Mouse (Mus musculus): ENCODE measurements around the gene Jmjd1c.

The Jmjd1c gene

DNA sequence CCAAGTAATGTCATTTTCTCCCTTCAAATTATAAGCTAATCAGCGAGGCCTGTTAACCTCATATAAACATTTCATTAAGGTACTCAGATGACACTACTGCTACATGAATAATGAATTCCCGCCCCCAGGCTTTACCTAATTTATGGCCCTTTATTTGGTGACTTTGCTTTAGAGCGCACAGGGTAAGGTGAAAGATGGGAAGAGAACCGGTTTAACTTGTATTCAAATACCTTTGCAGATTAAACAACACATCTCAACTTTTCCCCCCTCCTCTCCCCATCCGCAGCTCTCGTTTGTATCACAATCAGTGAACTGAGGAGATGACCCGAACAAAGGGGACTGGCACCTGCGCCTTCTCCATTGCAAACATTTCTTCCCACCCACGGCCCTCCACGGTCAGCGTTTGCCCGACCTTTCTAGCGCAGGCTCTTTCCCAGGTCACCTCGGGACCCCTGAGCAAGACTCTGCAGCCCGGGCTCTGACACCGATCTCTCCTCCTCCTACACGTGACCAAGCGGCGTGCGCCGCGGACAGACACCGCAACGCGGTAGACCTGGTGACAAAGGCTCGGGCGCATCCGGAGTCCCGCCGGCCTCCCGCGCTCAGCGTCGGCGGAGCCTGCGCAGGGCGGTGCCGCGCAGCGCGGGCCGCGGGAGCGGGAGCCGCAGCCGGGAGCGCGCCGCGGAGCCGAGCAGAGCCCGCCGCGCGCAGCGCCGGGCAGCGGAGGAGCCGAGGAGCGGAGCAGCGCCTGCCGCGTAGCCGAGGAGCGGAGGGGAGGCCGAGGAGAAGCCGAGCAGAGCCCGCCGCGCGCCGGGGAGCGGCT lies at the start of gene Jmjd1c:
Gene Jmjd1c, plus strand, starts transcription at position 328 of the 823 bp plus-strand sequence.
- peak; percentile 82 for DNase-seq (ENCODE audit: low spot score)

DNA sequence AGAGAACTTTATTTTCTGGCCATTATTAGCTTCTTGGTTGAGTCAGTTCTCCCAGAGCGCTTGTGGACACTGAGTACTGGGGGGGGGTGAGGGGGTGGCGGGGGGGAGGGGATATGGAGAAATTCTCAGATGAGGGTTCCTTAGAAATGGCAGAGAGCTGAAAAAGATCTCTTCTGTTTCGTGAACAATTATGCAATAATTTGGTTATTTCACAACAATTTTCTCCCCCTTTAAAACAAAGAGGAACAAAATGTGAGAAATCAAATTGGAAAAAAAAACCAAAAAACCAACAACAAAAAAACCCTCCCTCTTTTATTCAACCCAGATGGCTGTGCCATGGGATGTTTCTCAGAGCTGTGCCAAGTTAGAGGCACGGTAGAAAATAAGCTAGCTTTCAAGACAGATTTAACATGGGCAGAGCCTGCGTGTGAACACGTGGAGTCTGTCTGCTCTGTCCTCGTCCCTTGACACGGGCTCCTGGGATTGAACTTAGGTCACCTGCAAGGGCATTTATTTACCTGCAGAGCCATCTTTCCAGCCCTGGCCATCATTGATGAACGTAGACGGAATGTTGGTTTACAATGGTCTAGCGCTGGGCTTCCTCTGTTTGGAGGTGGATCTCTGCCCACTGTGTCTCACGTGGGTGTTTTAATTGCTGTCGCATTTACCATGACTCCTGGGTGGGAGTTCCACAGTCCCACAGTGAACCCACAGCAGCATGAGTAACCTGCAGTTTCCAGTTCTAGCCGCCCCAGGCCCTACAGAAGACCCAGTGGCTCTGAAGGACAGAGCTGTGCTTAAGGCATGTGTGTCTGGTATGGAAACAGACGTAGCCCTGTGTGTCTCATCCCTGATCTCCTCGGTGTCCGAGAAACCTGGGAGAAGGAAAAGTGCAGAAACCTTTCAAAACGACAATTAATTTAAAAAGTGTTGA lies 47.9 kb upstream of the Jmjd1c start:
- DNase-seq (ENCODE audit: low spot score) = no peak

DNA sequence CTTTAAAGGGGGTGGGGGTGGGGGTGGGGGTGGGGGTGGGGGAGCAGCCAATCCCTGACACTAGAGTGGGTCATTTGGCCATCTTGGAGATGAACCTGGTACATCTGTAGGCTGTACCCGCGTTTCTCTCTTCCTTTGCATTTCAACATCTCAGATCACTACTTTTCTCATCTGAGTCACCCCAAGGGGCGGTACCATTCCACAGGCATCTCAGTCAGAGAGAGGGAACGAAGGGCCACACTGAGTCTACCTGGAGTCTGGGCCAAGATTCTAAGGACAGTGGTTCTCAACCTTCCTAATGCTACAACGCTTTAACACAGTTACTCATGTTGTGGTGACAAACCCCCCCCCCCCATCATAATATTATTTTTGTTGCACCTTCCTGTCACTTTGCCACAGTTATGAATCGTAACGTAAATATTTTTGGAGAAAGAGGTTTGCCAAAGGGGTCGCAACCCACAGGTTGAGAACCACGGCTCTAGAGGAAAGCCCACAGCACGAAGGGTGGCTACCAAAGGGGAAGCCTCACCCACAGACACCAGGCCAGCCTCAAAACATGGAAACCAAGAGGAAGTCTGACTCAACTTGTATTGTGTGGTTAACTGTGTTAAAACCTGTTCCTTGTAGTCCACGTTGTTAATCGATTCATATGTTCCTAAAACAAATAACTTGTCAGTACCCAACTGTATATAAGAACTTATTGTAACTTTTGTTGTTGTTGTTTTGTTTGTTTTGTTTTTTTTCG lies 46.9 kb upstream of the Jmjd1c start:
- no peak for DNase-seq (ENCODE audit: low spot score)

DNA sequence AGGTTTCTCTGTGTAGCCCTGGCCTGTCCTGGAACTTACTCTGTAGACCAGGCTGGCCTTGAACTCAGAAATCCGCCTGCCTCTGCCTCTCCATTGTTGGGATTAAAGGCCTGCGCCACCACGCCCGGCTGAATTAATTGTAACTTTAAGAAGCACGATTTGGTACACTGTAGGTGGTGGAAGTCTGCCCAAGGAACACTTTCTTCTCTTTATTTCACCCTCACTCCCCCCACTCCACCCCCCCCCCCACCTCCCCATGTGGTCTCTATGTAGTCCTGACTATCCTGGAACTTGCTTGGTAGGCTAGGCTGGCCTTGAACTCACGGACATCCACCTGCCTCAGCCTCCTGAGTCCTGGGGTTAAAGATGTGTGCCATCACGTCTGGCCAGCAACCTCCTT lies 46.3 kb upstream of the Jmjd1c start:
- DNase-seq (ENCODE audit: low spot score) = no peak

DNA sequence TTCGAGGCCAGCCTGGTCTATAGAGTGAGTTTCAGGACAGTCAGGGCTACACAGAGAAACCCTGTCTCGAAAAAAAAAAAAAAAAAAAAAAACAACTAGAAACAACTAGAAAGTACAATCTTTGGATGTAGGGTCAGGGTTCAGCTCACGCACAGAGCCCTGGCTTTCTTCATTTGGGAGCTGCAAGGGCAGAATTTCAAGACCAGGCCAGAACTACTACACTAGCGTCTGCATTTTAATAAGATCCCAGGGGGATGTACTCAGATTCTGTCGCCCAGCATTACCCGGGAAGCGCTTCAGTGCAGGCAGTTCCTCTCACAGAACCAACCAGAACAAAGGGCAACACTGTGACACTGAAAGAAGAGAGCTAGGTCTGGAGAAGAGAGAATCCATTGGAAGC lies 45.2 kb upstream of the Jmjd1c start:
- DNase-seq (ENCODE audit: low spot score) = no peak

DNA sequence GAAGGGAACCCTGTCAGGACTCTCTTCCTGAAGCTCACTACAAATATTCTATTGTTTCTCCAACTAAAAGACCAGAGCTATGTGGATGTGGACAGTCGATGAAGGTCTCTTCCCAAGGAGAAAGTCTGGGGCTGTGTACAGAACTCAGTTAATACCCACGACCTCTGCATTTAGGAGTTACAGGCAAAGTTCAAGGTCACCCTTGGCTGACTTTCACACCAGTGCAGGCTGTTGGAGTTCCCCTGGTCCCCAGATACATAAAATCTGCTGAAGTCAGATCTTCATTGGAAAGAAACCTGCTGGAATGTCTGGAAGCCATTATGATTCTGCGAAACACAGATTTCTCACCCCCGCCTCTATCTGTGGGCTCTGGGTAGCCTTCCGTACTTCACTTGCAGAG lies 44.5 kb upstream of the Jmjd1c start:
- DNase-seq (ENCODE audit: low spot score) = no peak

DNA sequence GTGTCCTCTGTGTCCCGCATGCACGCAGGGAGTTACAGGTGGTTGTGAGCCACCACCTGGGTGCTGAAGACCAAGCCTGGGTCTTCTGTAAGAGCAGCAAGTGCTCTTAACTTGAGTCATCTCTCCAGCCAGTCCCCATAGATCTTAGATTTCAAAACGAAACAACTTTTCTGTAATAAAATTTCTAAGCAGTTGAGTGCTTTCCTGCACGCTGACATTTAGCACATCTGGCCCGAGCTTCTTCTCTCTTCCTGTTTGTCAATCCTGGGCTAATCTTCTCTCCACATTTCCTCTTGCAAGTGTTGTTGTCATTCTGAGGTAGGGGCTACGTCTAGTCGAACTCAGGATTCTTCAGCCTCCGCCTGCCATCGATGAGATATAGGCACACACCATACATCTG lies 43.5 kb upstream of the Jmjd1c start:
- no peak for DNase-seq (ENCODE audit: low spot score)

DNA sequence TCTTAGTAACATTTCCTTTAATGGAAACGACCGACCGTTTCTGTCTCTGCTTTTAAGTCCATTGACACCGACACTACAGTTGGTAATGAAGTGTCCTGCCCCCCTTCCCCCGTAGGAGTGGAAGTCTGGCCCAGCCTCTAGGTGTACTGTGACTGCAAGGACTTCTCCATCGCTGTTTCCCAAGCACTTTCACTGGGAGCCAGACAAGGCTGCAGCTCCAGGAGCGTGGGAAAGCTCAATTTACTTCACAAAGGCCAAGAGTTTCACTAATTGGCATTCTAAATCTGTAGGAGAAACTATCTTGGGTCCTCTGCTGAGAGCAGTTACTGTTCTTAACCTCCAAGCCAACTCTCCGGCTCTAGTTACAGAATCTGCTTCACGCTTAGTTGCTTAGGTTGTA lies 42.5 kb upstream of the Jmjd1c start:
- no peak for DNase-seq (ENCODE audit: low spot score)

DNA sequence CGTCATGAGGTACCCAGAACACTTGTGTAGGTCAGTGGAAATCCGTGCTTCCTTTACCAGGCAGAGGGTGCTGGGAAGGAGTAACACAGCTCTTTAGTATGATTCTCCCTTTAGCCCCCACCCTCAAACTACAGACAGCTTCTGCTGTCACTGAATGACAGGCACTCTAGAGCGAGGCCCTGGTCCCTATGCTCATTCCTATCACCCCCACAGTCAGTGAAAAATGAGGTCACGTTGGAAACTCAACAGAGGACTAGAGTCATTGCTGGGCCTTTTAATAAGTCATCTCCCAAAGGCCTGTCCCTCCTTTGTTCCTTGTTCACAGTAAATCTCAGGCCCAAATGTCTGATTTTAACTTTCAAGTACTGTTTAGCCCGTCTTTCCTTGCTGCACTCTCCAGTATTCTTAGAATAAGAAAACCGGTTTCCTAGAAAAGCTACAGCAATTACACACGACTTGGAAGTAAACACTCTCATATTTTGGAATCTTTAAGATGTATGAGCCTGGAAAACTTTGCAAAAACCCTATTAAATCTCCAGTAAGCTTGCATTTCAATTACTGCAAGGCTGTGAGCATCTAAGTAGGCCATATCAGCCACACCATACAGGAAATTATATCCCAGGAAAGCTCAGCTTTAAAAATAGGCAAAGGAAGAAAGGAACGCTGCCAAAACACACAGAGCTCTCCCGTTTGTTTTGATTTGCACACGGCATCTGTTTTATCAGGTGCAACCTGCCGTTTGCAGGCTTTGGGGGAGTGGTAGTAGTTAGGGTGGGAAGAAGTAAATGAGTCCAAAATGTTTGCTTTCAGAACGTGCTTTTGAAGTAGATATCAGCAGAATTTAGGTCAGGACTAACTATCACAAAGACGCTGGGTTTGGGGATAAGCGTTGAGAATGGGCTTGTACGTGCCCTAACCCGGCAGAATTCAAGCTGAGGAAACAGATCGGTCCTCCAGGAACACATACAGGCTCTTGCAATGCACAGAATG lies 39.8 kb upstream of the Jmjd1c start:
- DNase-seq (ENCODE audit: low spot score) = no peak

DNA sequence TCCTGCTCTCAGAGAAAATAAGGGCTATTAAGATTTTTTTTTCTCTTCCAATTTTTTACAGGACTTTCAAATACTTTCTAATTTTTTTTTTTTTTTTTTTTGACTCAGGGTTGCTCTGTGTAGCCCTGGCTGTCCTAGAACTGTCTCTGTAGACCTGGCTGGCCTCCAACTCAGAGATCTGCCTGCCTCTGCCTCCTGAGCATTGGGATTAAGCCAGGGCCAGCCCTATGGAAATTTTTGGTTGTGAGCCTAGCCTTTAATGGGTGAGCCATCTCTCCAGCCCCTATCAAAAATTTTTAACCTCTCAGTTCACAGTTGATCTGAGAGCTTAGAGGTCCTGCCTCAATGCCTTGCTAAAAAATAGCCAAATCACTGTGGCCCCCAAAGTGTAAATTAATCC lies 38.7 kb upstream of the Jmjd1c start:
- DNase-seq (ENCODE audit: low spot score) = no peak

DNA sequence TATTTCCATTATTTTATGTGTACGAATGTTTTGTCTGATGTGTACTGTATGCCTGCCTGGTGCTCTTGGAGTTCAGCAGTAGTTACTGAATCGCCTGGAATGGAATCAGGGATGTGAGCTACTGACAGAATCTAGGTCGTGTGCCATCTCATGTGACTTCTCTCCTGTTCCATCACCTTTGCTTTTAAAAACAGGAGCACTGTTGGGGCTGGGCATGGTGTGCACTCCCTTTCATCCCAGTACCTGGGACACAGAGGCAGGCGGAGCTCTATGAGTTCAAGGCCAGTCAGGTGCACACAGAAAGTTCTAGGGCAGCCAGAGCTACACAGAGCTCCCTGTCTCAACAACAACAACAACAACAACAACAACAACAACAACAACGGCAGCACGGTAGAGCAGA lies 38.2 kb upstream of the Jmjd1c start:
- no peak for DNase-seq (ENCODE audit: low spot score)

DNA sequence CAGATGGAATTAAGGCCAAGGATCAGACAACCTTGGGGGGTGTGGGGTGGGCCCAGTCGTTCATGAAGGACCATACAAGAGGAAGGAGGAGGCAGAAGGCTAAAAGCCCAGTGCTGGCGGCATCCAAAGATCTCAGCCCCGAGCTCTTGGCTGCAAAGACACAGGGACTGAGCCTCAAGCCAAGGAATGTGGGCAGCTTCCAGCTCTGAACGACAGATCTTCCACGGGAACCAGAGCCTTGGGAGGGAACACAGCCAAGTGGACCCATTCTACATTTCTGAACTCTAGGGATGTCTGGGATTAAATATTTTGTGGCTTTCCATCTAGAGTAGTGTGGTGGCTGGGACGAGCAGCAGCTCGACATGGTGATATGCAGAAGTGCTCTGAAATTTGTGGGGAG lies 37.6 kb upstream of the Jmjd1c start:
- DNase-seq (ENCODE audit: low spot score) = no peak

DNA sequence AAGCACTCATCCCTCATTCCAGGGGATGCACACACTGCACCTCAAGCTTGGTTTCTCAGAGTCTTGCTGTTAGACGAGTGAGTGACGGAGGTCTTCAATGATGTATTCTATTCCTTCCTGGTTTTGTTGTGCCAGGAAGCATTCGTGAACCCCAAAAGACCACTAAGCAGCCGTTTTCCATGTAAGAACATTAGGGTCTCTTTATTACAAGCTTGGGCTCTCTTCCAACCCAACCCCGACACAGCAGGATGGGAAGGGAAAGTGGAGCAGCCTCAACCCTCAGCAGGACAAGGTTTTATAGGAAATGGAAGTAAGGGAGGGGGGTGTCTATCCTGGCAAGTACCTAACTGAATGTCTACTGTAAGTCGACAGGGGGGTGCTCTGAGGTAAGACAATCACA lies 37.2 kb upstream of the Jmjd1c start:
- no peak for DNase-seq (ENCODE audit: low spot score)

DNA sequence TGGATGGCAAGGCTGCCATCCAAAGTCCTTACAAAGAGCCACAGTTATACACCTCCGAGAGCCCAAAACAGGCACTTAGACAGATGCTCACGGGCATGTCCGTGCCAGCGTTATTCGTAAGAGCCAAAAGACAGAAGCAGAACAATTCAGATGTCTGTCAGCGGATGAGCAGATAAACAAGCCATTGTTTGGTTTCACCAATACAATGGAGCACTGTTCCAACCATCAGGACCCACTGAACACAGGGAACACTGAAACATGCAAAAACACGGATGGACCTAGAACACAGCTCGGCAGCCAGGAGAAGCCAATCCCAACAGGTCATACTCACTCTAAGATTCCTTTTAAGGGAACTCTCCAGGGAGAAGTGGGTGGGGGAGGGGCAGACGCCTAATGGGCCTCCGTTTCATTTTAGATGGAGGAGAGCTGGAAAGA lies 34.5 kb upstream of the Jmjd1c start:
- DNase-seq (ENCODE audit: low spot score) = peak; percentile 54

DNA sequence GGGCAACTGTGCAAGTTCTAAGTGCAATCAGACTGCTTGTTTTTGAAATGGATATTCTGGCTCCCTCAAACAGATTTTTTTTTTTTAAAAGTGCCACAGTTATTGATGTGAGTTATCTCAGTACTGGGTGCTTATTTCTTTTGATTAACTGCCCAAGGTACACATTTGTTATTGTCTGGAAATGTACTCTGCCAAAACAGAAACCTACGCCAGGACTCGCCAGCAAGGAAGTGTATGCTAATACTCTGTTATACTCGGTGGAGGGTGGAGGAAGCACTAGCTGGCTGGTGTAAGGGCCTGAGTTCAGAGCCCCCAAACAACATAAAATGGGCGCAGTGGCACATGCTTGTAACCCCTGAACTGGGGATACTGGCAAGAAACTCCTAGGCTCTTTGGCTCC lies 34.1 kb upstream of the Jmjd1c start:
- no peak for DNase-seq (ENCODE audit: low spot score)

DNA sequence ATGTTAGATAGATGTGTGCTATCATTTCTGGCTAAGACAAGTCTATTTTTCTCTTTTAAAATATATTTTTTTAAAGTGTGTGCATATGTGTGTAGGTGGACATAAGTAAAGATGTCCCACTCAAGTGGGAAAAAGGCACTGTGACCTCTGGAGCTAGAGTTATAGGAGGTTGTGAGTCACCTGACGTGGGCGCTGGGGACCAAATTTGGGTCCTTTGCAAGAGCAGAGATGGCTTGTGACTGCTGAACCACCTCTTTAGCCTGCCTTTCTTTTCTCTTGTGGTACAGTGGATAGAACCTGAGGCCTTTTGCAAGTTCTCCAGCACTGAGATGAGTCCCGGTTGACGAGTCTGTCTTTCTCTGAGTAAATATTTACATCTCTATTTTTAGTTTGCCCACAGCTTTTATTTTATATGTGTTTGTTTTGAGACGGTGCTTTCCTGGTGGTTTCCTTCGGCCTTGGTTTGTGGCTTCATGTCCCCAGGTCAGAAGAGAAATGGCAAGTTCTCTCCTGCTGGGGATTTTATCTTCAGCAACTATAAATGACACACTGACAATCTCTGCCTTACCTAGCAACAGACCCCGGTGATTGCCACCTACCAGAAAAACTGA lies 30.5 kb upstream of the Jmjd1c start:
- no peak for DNase-seq (ENCODE audit: low spot score)

DNA sequence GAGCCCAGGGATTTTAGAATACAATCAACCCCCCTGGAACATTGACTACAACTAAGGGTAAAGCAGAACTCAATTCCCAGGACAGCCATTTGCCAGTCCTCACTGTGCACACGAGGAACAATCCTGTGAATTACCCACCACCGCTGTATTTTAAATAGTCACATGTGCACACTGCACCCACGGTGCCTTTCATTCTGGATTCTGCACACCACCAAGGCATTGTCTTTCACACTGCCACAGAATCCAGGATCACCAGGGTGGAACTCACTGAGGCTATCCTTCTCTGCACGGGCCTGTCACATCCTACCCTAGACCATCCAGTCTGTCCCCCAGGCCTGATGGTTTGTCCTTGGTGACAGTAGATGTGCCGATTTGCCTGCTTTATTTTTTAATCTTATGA lies 30.0 kb upstream of the Jmjd1c start:
- DNase-seq (ENCODE audit: low spot score) = no peak

DNA sequence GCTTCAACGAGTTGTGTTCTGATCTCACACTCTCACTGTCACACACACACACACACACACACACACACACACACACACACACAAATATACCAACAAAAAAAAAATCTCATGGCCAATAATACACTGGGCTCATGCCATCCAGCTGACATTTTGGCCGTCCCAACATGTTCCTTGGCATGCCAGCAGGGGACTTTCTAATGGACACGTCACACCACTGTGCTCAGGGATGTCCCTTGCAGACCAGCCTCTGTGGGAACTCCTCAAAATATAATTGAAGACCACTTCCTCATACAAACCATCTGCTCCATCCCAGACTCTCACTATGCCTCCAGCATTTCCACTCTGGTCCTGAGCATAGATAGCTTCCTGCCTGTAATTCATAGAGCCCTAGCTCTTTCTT lies 29.5 kb upstream of the Jmjd1c start:
- no peak for DNase-seq (ENCODE audit: low spot score)

DNA sequence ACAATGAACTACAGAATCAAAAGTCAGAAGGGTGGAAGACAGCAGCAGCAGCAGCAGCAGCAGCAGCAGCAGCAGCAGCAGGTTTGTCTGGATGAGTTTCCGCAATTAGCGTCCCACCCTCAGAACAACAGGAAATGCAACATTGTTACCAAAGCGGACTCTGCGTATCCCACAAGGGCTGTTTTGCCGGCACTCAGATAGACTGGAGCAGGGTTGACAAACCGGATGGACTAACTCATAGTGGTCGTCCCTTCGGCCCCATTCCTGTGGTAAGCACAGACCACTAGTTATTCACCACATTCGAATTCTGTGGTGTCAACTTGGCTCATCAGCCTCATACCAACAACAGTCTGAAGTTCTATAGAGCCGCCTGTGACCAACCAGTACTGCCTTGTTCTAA lies 26.9 kb upstream of the Jmjd1c start:
- DNase-seq (ENCODE audit: low spot score) = no peak

DNA sequence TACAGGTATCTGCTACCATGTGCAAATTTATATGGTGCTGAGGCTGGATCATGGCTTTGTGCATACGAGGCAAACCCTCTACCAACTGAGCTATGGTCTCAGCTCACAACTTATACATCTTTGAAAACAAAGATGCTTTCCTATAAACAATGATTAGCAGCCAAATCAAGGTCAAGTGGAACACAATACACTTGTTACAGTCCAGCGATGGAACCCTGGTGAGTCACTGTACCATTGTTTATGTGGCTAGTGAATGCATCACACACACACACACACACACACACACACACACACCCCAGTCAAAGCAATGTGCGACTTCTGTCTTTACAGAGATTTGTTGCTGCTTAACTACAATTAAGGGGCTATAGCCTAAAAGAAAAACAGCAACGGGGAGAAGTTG lies 24.5 kb upstream of the Jmjd1c start:
- DNase-seq (ENCODE audit: low spot score) = no peak

DNA sequence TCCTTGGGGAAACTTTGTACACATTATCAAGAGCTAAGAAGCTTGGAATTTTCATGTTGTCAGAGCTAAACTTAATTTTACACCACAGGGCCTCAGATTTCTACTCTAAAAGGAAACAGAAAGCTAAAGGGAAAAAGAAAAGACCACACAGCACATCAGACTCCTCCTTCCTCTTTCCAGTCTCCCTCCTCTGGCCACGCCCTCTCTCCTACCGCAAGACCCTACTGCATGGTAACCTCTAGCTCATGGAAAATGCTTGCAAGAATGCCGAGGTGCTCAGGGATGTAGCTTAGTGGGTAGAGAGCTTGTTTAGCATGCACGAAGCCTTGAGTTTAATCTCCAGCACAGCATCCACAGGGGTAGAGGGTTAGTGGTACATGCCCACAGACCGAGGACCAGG lies 24.0 kb upstream of the Jmjd1c start:
- no peak for DNase-seq (ENCODE audit: low spot score)

Data from left cerebral cortex, adult 11 months (tissue).